Comparison of ENCODE assay signal across 35 mouse cellular contexts in genomic region chr17:43242609-43243008, GRCm38 (mm10). TPM values are rescaled to one million over a fixed set of nuclear protein-coding genes. Genes with fewer than 3 reads are reported as not detected.
DNase-seq lines count a peak whose midpoint lies in the region; ATAC-seq and TF ChIP-seq lines count a peak whose summit lies in the region.
"Had no signal": no experiment of that assay in that cellular context is flagged by ENCODE, and none has a peak within 500 bp of the region (broad histone marks: within the 10 kb centered on the region; RNA-seq: fewer than 3 reads in every experiment).

No protein-coding gene starts in this region.

- no peak for TF ChIP-seq CTCF in liver, adult 2 months (IDR thresholded peaks at IDR 0.05; ENCODE audit: low read depth, low read length)
- no peak for TF ChIP-seq CTCF in lung, postnatal 0 days (IDR thresholded peaks at IDR 0.05)
- TF ChIP-seq CTCF in stomach, postnatal 0 days (IDR thresholded peaks at IDR 0.05; ENCODE audit: low read depth), result no peak

- no peak for ATAC-seq in kidney, embryonic 15.5 days (replicated peaks; ENCODE audit: low FRiP score)
- ATAC-seq in lung, postnatal 0 days, result no peak
- ATAC-seq in stomach, postnatal 0 days (ENCODE audit: low FRiP score, low TSS enrichment), result peak; percentile 48; the same call in 1 of the 2 replicates
- ATAC-seq: forebrain, embryonic 13.5 days; forebrain, embryonic 16.5 days; hindbrain, postnatal 0 days; Patski had no signal

- no peak for TF ChIP-seq POLR2A in liver, adult 2 months (IDR thresholded peaks at IDR 0.05; ENCODE audit: extremely low read depth, insufficient read depth, low read length)

- H3K79me2 ChIP-seq in liver, adult 2 months (ENCODE audit: control insufficient read depth, insufficient read depth, low read length), result no peaks in the 10 kb centered on the region

- no peak overlapping the region for H3K9ac ChIP-seq in kidney, embryonic 15.5 days
- no peak overlapping the region for H3K9ac ChIP-seq in liver, adult 2 months (ENCODE audit: low read depth, low read length)
- no peak overlapping the region for H3K9ac ChIP-seq in lung, postnatal 0 days (replicated peaks; ENCODE audit: low read depth)
- no peak overlapping the region for H3K9ac ChIP-seq in stomach, postnatal 0 days (ENCODE audit: low read length)
- H3K9ac ChIP-seq: forebrain, embryonic 13.5 days; heart, embryonic 13.5 days; hindbrain, embryonic 14.5 days had no signal

- TF ChIP-seq EP300 in lung, postnatal 0 days (IDR thresholded peaks at IDR 0.05), result no peak
- no peak for TF ChIP-seq EP300 in stomach, postnatal 0 days (optimal IDR thresholded peaks at IDR 0.05)

- no peak overlapping the region for H3K4me2 ChIP-seq in kidney, embryonic 15.5 days
- H3K4me2 ChIP-seq in lung, postnatal 0 days (replicated peaks; ENCODE audit: low read depth, low read length), result no peak overlapping the region
- H3K4me2 ChIP-seq in stomach, postnatal 0 days (replicated peaks; ENCODE audit: low read depth), result no peak overlapping the region
- H3K4me2 ChIP-seq: forebrain, embryonic 13.5 days; heart, embryonic 13.5 days; hindbrain, embryonic 14.5 days had no signal

- H3K27me3 ChIP-seq in kidney, embryonic 15.5 days, result no peaks in the 10 kb centered on the region
- no peaks in the 10 kb centered on the region for H3K27me3 ChIP-seq in liver, adult 2 months (ENCODE audit: control insufficient read depth, insufficient read depth, low read length)
- no peaks in the 10 kb centered on the region for H3K27me3 ChIP-seq in lung, postnatal 0 days (replicated peaks; ENCODE audit: insufficient read depth, low read length)
- no peaks in the 10 kb centered on the region for H3K27me3 ChIP-seq in stomach, postnatal 0 days (ENCODE audit: control insufficient read depth, insufficient read depth, low read length)
- H3K27me3 ChIP-seq: CH12.LX; forebrain, embryonic 13.5 days; heart, embryonic 13.5 days; Patski had no signal

- 56% methylated on average over 3 of the region's 3 CpGs for WGBS in kidney, embryonic 15.5 days
- 29% methylated on average over 3 of the region's 3 CpGs for WGBS in liver, adult 2 months
- WGBS in lung, postnatal 0 days, result 34% methylated on average over 3 of the region's 3 CpGs
- WGBS in stomach, postnatal 0 days, result 66% methylated on average over 3 of the region's 3 CpGs

- 0 out of 2 replicates have a peak, but pooled peaks cover 7% of the 10 kb centered on the region for H3K4me1 ChIP-seq in kidney, embryonic 15.5 days
- no peaks in the 10 kb centered on the region for H3K4me1 ChIP-seq in liver, adult 2 months (ENCODE audit: control insufficient read depth, insufficient read depth, low read length)
- no peaks in the 10 kb centered on the region for H3K4me1 ChIP-seq in lung, postnatal 0 days (ENCODE audit: insufficient read depth, low read depth, low read length)
- H3K4me1 ChIP-seq in stomach, postnatal 0 days (replicated peaks; ENCODE audit: control insufficient read depth, insufficient read depth), result no peaks in the 10 kb centered on the region
- H3K4me1 ChIP-seq: forebrain, embryonic 10.5 days; heart, embryonic 10.5 days had no signal

- H3K9me3 ChIP-seq in kidney, embryonic 15.5 days (replicated peaks), result no peaks in the 10 kb centered on the region
- no peaks in the 10 kb centered on the region for H3K9me3 ChIP-seq in lung, postnatal 0 days (ENCODE audit: low read length)
- no peaks in the 10 kb centered on the region for H3K9me3 ChIP-seq in stomach, postnatal 0 days (ENCODE audit: control insufficient read depth, low read length)
- H3K9me3 ChIP-seq: forebrain, embryonic 10.5 days; forebrain, embryonic 13.5 days; heart, embryonic 10.5 days; heart, embryonic 13.5 days had no signal

- H3K36me3 ChIP-seq in kidney, embryonic 15.5 days, result no peaks in the 10 kb centered on the region
- H3K36me3 ChIP-seq in liver, adult 2 months (ENCODE audit: control insufficient read depth, insufficient read depth, low read length), result no peaks in the 10 kb centered on the region
- H3K36me3 ChIP-seq in lung, postnatal 0 days (ENCODE audit: insufficient read depth, low read length), result no peaks in the 10 kb centered on the region
- no peaks in the 10 kb centered on the region for H3K36me3 ChIP-seq in stomach, postnatal 0 days (ENCODE audit: control insufficient read depth, insufficient read depth, low read length)
- H3K36me3 ChIP-seq: forebrain, embryonic 10.5 days; G1E; heart, embryonic 10.5 days; heart, embryonic 13.5 days had no signal

- H3K27ac ChIP-seq in kidney, embryonic 15.5 days, result peak overlapping the region; percentile 52
- H3K27ac ChIP-seq in liver, adult 2 months (replicated peaks; ENCODE audit: insufficient read depth, low read depth, low read length), result no peak overlapping the region
- no peak overlapping the region for H3K27ac ChIP-seq in lung, postnatal 0 days (ENCODE audit: low read length)
- no peak overlapping the region for H3K27ac ChIP-seq in stomach, postnatal 0 days (replicated peaks)
- H3K27ac ChIP-seq: forebrain, embryonic 10.5 days; forebrain, embryonic 13.5 days; heart, adult 2 months; heart, embryonic 10.5 days; heart, embryonic 13.5 days; hindbrain, embryonic 14.5 days; hindbrain, postnatal 0 days had no signal

- DNase-seq in kidney, adult 18-20 months, result no peak
- DNase-seq in liver, adult 2 months (ENCODE audit: extremely low read depth, low read depth, low spot score), result peak; percentile 52
- DNase-seq in liver, result no peak
- DNase-seq in lung, postnatal 0 days (ENCODE audit: low spot score), result peak; percentile 42
- no peak for DNase-seq in lung, postnatal 14 days
- no peak for DNase-seq in stomach, postnatal 0 days (ENCODE audit: low spot score)
- no peak for DNase-seq in urinary bladder, adult 18-20 months (ENCODE audit: low spot score in 2 of 2)
- DNase-seq: adrenal gland, adult 2 months; adrenal gland, postnatal 14 days; B cell, adult 2 months; cerebellum, adult 11 months; cerebellum, adult 2 months; cerebellum, adult 9-11 months; cerebellum, postnatal 36 days; gastrocnemius, postnatal 36 days; heart, adult 2 months; heart, postnatal 14 days; heart, postnatal 4 days had no signal

- no peak overlapping the region for H3K4me3 ChIP-seq in kidney, embryonic 15.5 days (replicated peaks)
- no peak overlapping the region for H3K4me3 ChIP-seq in liver, adult 2 months (ENCODE audit: insufficient read depth, low read depth, low read length)
- H3K4me3 ChIP-seq in lung, postnatal 0 days (ENCODE audit: low read depth, low read length), result no peak overlapping the region
- H3K4me3 ChIP-seq in stomach, postnatal 0 days (ENCODE audit: low read depth, low read length), result no peak overlapping the region
- H3K4me3 ChIP-seq: forebrain, embryonic 10.5 days; forebrain, embryonic 13.5 days; heart, adult 2 months; heart, embryonic 10.5 days; heart, embryonic 13.5 days had no signal

RNA-seq across cellular contexts. Expression of gene Adgrf1, which starts 27.5 kb away (rescaled TPM):
- 0.16 and 0.42 TPM in 2 replicates for polyA plus RNA-seq in kidney, embryonic 15.5 days (2015; fragmentation: Nextera tagmentation; extraction: Ambion mirVana)
- 6.2 and 11.7 TPM in 2 replicates for total RNA-seq in liver, adult 2 months (2014; rRNA removed)
- 2.0 and 7.2 TPM in 2 replicates for polyA plus RNA-seq in liver, adult 2 months (2012; rRNA removed)
- not detected in 2 replicates for polyA plus RNA-seq in lung, postnatal 0 days (2015; fragmentation: Nextera tagmentation; extraction: Ambion mirVana)
- polyA plus RNA-seq in stomach, postnatal 0 days (2015; fragmentation: Nextera tagmentation; extraction: Ambion mirVana), result 0.17 and 0.29 TPM in 2 replicates
- total RNA-seq: adrenal gland, adult 2 months; CH12.LX; gastrocnemius, adult 8-10 months; gastrocnemius, postnatal 36 days; granulocyte monocyte progenitor cell, adult 5-6 weeks; heart, adult 2 months; heart, postnatal 14 days; heart, postnatal 4 days; hindbrain, postnatal 0 days had no signal
- polyA plus RNA-seq: adrenal gland, adult 2 months; cerebellum, adult 2 months; embryonic facial prominence, embryonic 11.5 days; embryonic facial prominence, embryonic 14.5 days; forebrain, embryonic 10.5 days; forebrain, embryonic 13.5 days; forebrain, embryonic 16.5 days; G1E; heart, embryonic 16.5 days; hindbrain, embryonic 11.5 days; hindbrain, embryonic 14.5 days; hindbrain, postnatal 0 days had no signal

Comparison
In these comparisons a context has a peak if more than half of its experiments do, and no peak if none do; other contexts are left out.
1. DNase-seq: peak in liver, adult 2 months (single experiment) and lung, postnatal 0 days (single experiment); none in kidney, adult 18-20 months (single experiment), liver (single experiment), lung, postnatal 14 days (single experiment), stomach, postnatal 0 days (single experiment) and urinary bladder, adult 18-20 months (0 of 2).